Mouse (Mus musculus) hindbrain, embryonic 15.5 days (tissue): ENCODE data around the gene Sik1. TPM values are rescaled to one million over a fixed set of nuclear protein-coding genes. Genes with fewer than 3 reads are reported as not detected.

Experiments used
- ATAC-seq: fragments of 200-750 bp; cut with Nextera tagmentation; 2 replicates; pipeline ENCODE4 v1.8.0; 2017; ENCODE audit warnings: low read depth, moderate number of reproducible peaks, moderate TSS enrichment; ENCODE audit not compliant: low FRiP score
- H3K27ac ChIP-seq: fragments of 300-500 bp; sonication (generic); replicated peaks from 2 replicates; pipeline ENCODE4 v1.5.1; 2015; ENCODE audit warnings: mild to moderate bottlenecking, inconsistent platforms
- H3K27me3 ChIP-seq: fragments of 300-500 bp; sonication (generic); 2 replicates; pipeline ENCODE4 v1.6.1; 2015; ENCODE audit warnings: control low read depth, inconsistent platforms
- H3K36me3 ChIP-seq: fragments of 300-500 bp; sonication (generic); 2 replicates; pipeline ENCODE4 v1.6.1; 2015; ENCODE audit warnings: control low read depth, inconsistent platforms
- H3K4me1 ChIP-seq: fragments of 300-500 bp; sonication (generic); replicated peaks from 2 replicates; pipeline ENCODE4 v1.6.1; 2015; ENCODE audit warnings: control low read depth, inconsistent platforms
- H3K4me2 ChIP-seq: fragments of 300-500 bp; sonication (generic); 2 replicates; pipeline ENCODE4 v1.6.1; 2015; ENCODE audit warnings: moderate library complexity, mild to moderate bottlenecking, inconsistent platforms
- H3K4me3 ChIP-seq: fragments of 300-500 bp; sonication (generic); 2 replicates; pipeline ENCODE4 v1.5.1; 2015; ENCODE audit warnings: mild to moderate bottlenecking, inconsistent platforms
- H3K9ac ChIP-seq: fragments of 300-500 bp; sonication (generic); 2 replicates; pipeline ENCODE4 v1.6.1; 2015; ENCODE audit warnings: inconsistent platforms
- H3K9me3 ChIP-seq: fragments of 300-500 bp; sonication (generic); 2 replicates; pipeline ENCODE4 v1.6.1; 2016; ENCODE audit warnings: control low read depth, inconsistent platforms
- WGBS: fragments of 180-500 bp; shearing (Covaris S2); methylation state at CpG from one replicate; pipeline ENCODE4 v1.1.7; 2015; 5-methylcytosine and 5-hydroxymethylcytosine counted together
- polyA plus RNA-seq: library from polyadenylated mRNA; unstranded; fragments of >200 nt; fragmentation: Nextera tagmentation; extraction: Ambion mirVana; gene quantifications from 2 replicates; pipeline ENCODE4 v1.2.1, GENCODE M21; 2015

Gene Sik1
- polyA plus RNA-seq, 1 experiment from 2014 or later: 20.3 TPM

DNA sequence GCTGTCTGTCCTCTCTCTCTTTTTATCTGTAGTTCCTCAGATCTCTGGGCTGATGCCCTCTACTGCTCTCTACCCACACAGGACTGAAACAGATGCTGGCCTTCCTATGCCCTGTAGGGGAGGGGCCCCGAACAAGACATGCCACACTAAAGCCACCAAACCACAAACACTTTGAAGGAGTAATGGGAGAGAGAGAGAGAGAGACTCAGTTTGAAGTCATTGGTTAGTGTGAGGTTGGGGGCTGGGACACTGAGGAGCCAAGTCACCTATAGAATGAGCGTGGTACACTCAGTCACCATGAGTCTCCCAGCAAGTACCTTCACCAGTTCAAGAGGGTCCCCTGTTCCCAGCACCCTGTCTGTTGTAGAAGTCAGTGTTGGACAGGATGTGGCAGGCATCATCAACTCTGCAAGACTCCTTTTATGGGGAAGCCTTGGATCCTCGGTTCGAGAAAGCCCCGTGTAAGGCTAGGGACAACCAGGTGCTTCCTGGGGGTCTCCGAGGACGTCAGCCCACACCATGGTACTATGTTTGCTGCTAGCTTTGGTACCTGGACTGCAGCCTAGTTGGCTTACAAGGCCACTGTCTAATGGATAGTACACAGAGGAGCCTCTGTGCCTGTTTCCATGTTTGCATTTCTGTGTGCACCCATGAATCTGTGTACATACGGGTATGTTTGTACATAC lies 17.7 kb upstream of the Sik1 start:
- H3K9ac ChIP-seq: no peak overlapping the region
- no peak overlapping the region for H3K4me2 ChIP-seq
- no peaks in the 10 kb centered on the region for H3K27me3 ChIP-seq
- no peaks in the 10 kb centered on the region for H3K9me3 ChIP-seq
- ATAC-seq: no peak
- 87% methylated on average over 8 of the region's 8 CpGs for WGBS
- peaks cover 15% of the 10 kb centered on the region for H3K4me1 ChIP-seq
- no peak overlapping the region for H3K27ac ChIP-seq
- H3K4me3 ChIP-seq: no peak overlapping the region
- no peaks in the 10 kb centered on the region for H3K36me3 ChIP-seq

DNA sequence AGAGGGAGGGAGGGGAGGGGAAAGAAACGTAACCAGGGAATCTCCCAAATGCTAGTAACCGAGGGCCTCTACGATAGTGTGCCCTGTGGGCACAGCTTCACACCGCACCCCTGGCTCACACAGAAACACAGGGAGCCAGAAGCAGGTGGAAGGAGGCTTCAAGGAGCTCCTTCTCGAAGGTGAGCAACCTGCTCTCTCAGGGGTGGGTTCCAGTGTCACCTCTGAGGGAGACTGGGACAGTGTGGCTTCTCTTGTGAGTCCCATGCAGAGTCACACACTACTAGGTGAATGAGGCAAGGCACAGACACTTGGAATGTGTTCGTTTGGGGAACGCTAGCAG lies 17.2 kb upstream of the Sik1 start:
- no peak for ATAC-seq
- Histone ChIP-seq H3K36me3 (no peaks in the 10 kb centered on the region), H3K9ac (no peak overlapping the region), H3K4me2 (no peak overlapping the region), H3K4me3 (no peak overlapping the region), H3K27me3 (no peaks in the 10 kb centered on the region), H3K9me3 (no peaks in the 10 kb centered on the region), H3K4me1 (peaks cover 10% of the 10 kb centered on the region), H3K27ac (no peak overlapping the region)
- WGBS: 74% methylated on average over 7 of the region's 7 CpGs

DNA sequence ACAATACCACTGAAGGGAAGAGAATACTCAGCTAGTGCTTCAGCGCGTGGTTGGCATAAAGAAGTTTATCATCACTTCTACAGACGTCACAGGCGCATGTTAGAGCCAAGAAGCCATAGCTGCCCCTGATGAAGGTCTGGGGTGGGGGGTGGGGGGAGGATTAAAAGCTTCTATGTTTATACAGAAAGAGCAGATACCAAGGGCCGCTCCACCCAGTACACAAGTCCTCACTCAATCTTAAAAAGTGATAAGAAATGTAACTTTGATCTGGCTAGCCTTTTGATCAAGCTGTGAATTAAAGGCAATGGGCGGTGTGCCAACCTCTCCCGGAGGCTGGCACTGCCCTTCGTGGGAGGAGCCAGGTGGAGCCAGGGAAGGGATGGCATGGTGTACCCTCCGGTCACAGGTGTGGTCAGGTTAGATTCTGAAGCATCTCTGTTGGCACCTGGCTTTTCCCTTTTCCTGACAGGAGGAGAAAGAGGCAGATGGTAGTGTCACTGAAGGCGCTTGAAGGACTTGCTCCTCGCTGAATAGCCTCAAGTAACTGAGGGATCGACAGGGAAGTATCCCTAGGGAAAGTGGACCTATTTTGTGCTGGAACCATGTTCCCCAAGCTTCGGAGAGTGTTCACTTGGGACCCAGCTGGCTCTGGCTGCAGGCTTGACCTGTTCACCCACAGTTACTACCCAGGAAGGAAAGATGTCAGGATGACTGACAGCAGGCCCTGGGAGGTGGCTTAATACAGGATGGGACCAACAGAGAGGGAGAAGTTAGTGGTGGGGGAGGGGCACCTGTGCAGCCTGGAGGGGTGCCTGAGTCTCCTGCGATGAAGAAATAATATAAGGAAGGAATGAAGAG lies 16.6 kb upstream of the Sik1 start:
- Histone ChIP-seq H3K27ac (no peak overlapping the region), H3K4me1 (peaks cover 4% of the 10 kb centered on the region), H3K9me3 (no peaks in the 10 kb centered on the region), H3K4me2 (no peak overlapping the region), H3K4me3 (no peak overlapping the region), H3K27me3 (no peaks in the 10 kb centered on the region), H3K36me3 (no peaks in the 10 kb centered on the region), H3K9ac (no peak overlapping the region)
- ATAC-seq: no peak
- 72% methylated on average over 14 of the region's 14 CpGs for WGBS

- Histone ChIP-seq H3K27ac (no peak overlapping the region), H3K36me3 (no peaks in the 10 kb centered on the region), H3K4me2 (no peak overlapping the region), H3K9me3 (no peaks in the 10 kb centered on the region), H3K4me1 (no peaks in the 10 kb centered on the region), H3K27me3 (no peaks in the 10 kb centered on the region), H3K4me3 (no peak overlapping the region), H3K9ac (no peak overlapping the region)
- no peak for ATAC-seq
- WGBS: 26% methylated on average over 13 of the region's 13 CpGs
Observed at GRCm38 (mm10) chr17:31870931-31871421, 15.4 kb upstream of the Sik1 start.

GRCm38 (mm10) chr17:31870446-31870845 lies 14.8 kb upstream of the Sik1 start:
- no peaks in the 10 kb centered on the region for H3K27me3 ChIP-seq
- 81% methylated on average over 9 of the region's 9 CpGs for WGBS
- no peaks in the 10 kb centered on the region for H3K9me3 ChIP-seq
- no peak for ATAC-seq
- no peaks in the 10 kb centered on the region for H3K36me3 ChIP-seq
- H3K4me3 ChIP-seq: no peak overlapping the region
- H3K4me1 ChIP-seq: no peaks in the 10 kb centered on the region
- no peak overlapping the region for H3K27ac ChIP-seq
- H3K4me2 ChIP-seq: no peak overlapping the region
- no peak overlapping the region for H3K9ac ChIP-seq

DNA sequence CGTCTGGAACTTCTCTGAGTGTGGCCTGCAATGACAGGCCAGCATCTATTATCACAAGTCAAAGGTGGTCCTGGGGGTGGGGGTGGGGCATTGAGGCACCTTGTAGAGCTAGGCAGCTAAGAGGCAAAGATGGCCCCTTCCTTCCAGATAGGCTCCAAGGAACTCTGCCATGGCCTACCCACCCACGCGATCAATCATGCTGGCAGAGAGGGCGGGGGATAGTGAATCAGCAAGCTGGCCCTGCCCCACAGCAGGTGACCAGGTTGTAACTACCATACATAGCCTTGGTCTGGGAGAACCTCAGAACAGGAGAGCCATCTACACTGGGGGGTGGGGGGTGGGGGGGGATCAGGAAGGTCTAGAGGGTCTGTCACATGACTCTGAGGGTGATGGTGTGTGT lies 12.5 kb upstream of the Sik1 start:
- no peaks in the 10 kb centered on the region for H3K27me3 ChIP-seq
- ATAC-seq: no peak
- H3K9me3 ChIP-seq: no peaks in the 10 kb centered on the region
- H3K4me3 ChIP-seq: no peak overlapping the region
- no peak overlapping the region for H3K9ac ChIP-seq
- no peak overlapping the region for H3K4me2 ChIP-seq
- H3K4me1 ChIP-seq: no peaks in the 10 kb centered on the region
- WGBS: 88% methylated on average over 4 of the region's 4 CpGs
- H3K36me3 ChIP-seq: no peaks in the 10 kb centered on the region
- H3K27ac ChIP-seq: no peak overlapping the region

DNA sequence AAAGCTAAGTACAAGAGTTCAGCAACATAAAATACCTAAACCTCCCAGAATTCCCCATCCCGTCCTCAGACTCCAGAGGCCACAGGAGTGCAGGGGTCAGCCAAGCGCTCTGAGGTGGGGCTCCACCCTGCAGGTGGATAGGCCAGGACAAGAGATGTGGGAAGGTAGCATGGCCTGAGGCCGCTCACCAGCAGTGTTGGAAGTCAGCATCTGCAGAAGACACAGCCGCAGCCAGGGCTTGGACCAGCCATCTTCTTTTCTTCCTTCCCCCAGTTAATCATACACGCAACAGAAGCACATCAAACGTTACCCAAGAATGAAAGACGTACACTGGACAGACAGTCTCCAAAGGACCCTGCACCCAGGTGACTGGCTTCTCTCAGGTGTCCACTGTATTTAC lies 11.5 kb upstream of the Sik1 start:
- WGBS: 98% methylated on average over 7 of the region's 7 CpGs

GRCm38 (mm10) chr17:31865636-31866035 lies 10.0 kb upstream of the Sik1 start:
- H3K27ac ChIP-seq: no peak overlapping the region
- 74% methylated on average over 7 of the region's 7 CpGs for WGBS
- no peak overlapping the region for H3K4me2 ChIP-seq
- no peaks in the 10 kb centered on the region for H3K9me3 ChIP-seq
- H3K27me3 ChIP-seq: no peaks in the 10 kb centered on the region
- no peaks in the 10 kb centered on the region for H3K4me1 ChIP-seq
- H3K4me3 ChIP-seq: no peak overlapping the region
- no peak overlapping the region for H3K9ac ChIP-seq
- H3K36me3 ChIP-seq: no peaks in the 10 kb centered on the region
- no peak for ATAC-seq

More for the DNA sequence above, 11.5 kb upstream of the Sik1 start:
- no peaks in the 10 kb centered on the region for H3K4me1 ChIP-seq
- H3K27ac ChIP-seq: no peak overlapping the region
- ATAC-seq: no peak
- no peaks in the 10 kb centered on the region for H3K36me3 ChIP-seq
- no peak overlapping the region for H3K4me3 ChIP-seq
- H3K9me3 ChIP-seq: no peaks in the 10 kb centered on the region
- no peak overlapping the region for H3K4me2 ChIP-seq
- H3K27me3 ChIP-seq: no peaks in the 10 kb centered on the region
- no peak overlapping the region for H3K9ac ChIP-seq

DNA sequence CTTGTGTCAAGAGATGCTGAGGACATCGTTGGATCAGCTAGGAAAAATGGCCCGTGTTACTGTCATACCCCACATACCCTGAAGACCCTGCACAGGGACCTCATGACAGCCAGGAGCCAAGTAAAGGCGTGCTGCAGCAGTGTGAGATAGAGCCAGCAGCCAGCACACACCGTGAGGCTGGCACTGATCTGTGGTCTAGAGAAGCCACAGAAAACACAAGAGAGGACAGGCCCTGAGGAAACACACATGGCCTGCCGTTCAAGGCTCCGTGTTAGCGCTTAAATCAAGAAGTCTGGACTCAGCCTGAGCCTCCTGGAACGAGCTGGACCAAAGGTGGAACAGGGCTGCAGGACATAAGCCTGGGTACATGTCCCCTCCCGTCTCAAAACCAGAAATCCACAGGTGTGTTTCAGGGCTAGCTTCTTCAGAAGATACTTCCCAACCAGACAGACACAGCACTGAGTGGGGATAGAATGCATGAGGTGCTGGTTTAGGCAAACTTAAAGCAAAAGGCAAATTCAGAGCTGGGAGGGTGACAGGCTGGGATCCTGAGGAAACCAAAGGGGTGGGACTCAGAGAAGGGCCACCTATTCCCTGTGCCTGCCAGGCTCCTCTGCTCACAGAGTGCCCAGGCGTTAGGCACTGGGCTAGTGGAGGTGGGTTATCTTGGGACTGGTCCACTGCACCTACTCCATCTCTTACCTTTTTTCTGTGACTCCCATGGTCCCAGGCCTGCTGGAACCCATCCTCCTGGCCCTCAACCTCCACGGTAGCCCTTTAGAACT lies 9.3 kb upstream of the Sik1 start:
- H3K27ac ChIP-seq: no peak overlapping the region
- H3K4me2 ChIP-seq: no peak overlapping the region
- no peaks in the 10 kb centered on the region for H3K36me3 ChIP-seq
- no peak for ATAC-seq
- no peak overlapping the region for H3K4me3 ChIP-seq
- WGBS: 73% methylated on average over 11 of the region's 11 CpGs
- no peaks in the 10 kb centered on the region for H3K4me1 ChIP-seq
- H3K9ac ChIP-seq: no peak overlapping the region
- no peaks in the 10 kb centered on the region for H3K9me3 ChIP-seq
- no peaks in the 10 kb centered on the region for H3K27me3 ChIP-seq

DNA sequence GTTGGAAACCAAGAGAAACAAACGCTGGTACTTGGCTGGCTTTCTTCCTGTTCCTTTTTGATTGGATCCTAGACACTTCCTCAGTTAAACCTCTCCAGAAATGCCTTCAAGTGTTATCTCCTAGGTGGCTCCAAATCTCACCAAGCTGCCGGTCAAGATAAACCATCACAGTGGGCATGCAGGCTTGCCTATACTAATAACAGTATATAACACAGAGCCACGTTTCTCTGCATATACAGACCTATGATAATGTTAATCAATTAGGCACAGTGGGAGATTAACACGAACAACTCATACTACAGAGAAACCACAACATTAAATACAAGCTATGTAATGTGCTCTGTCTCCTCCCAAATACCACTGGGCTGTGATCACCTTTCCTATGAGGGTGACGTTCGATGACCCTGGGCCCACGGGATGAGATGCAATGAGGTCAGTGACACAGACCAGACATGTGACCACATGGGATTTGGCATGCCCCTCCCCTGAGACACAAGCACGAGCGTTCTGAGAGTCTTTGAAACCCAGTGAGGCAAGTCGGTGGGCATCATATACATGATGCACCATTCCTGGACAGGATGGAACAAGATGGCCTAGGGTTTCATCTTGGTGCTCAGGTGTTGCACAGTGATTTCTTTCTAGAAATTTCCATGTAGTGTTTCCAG lies 7.7 kb upstream of the Sik1 start:
- no peaks in the 10 kb centered on the region for H3K9me3 ChIP-seq
- no peak overlapping the region for H3K4me2 ChIP-seq
- no peak for ATAC-seq
- no peaks in the 10 kb centered on the region for H3K4me1 ChIP-seq
- H3K9ac ChIP-seq: no peak overlapping the region
- H3K27me3 ChIP-seq: no peaks in the 10 kb centered on the region
- no peak overlapping the region for H3K27ac ChIP-seq
- H3K4me3 ChIP-seq: no peak overlapping the region
- no peaks in the 10 kb centered on the region for H3K36me3 ChIP-seq
- 83% methylated on average over 10 of the region's 10 CpGs for WGBS

DNA sequence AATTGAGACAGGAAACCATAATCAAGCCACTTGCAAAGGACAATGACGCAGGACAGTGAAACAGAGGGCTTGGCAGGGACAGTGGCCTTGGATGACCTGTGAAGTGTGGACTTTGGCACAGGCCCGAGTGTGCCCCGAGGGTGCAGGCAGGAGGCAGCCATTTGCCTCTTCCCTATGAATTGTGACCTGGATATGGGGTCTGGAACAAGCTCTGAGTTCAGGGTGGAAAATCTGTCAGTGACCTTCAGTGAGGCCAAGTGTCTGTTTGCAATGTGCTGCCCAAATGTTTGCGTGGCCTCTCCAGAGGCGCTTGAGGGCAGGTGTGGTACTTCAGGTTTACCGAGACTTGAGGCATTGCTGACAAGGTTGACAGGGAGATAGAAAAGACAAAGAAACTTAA lies 6.5 kb upstream of the Sik1 start:
- ATAC-seq: no peak
- 93% methylated on average over 6 of the region's 6 CpGs for WGBS
- Histone ChIP-seq H3K9ac (no peak overlapping the region), H3K27me3 (no peaks in the 10 kb centered on the region), H3K4me1 (peaks cover under 1% of the 10 kb centered on the region), H3K36me3 (no peaks in the 10 kb centered on the region), H3K9me3 (no peaks in the 10 kb centered on the region), H3K27ac (no peak overlapping the region), H3K4me3 (no peak overlapping the region), H3K4me2 (no peak overlapping the region)
